Comparison of ENCODE assay signal across 19 mouse cellular contexts in the genomic region with DNA sequence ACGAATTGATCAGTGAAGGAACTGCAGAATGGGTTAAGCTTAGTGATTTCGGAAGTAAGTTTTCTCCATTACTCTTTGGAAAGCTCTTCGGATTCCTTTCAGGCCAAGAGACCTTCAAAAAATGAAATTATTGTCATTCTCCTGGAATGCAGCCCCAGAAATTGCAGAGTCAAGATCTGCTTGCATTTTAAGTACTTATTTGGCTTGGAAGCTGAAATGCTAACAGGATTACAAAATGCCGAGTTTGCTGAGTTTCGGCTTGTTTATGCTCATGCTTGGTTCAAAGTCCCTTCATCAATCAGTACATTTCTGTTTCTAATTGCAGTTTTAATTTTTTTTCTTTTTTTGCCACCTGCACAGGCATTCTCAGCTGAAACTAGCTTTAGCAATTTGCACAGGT.
DNase-seq lines count a peak whose midpoint lies in the region; ATAC-seq and TF ChIP-seq lines count a peak whose summit lies in the region.
"Had no signal": no experiment of that assay in that cellular context is flagged by ENCODE, and none has a peak within 500 bp of the region (broad histone marks: within the 10 kb centered on the region; RNA-seq: fewer than 3 reads in every experiment).

No protein-coding gene starts in this region.

- no peak overlapping the region for H3K9ac ChIP-seq in stomach, postnatal 0 days (ENCODE audit: low read length)
- no peak overlapping the region for H3K9ac ChIP-seq in midbrain, embryonic 13.5 days (replicated peaks)
- H3K9ac ChIP-seq: embryonic facial prominence, embryonic 12.5 days; heart, embryonic 13.5 days; hindbrain, embryonic 15.5 days; intestine, embryonic 15.5 days; neural tube, embryonic 13.5 days; stomach, embryonic 15.5 days had no signal

- H3K27me3 ChIP-seq in spleen, adult 2 months (ENCODE audit: control insufficient read depth, insufficient read depth, low read length), result no peaks in the 10 kb centered on the region
- no peaks in the 10 kb centered on the region for H3K27me3 ChIP-seq in stomach, postnatal 0 days (ENCODE audit: control insufficient read depth, insufficient read depth, low read length)
- H3K27me3 ChIP-seq in midbrain, embryonic 13.5 days, result no peaks in the 10 kb centered on the region
- H3K27me3 ChIP-seq: embryonic facial prominence, embryonic 12.5 days; heart, embryonic 13.5 days; hindbrain, embryonic 15.5 days; intestine, embryonic 15.5 days; neural tube, embryonic 13.5 days; stomach, embryonic 15.5 days had no signal

- no peaks in the 10 kb centered on the region for H3K9me3 ChIP-seq in stomach, postnatal 0 days (ENCODE audit: control insufficient read depth, low read length)
- no peaks in the 10 kb centered on the region for H3K9me3 ChIP-seq in midbrain, embryonic 13.5 days
- H3K9me3 ChIP-seq: embryonic facial prominence, embryonic 12.5 days; hindbrain, embryonic 15.5 days; intestine, embryonic 15.5 days; neural tube, embryonic 13.5 days; stomach, embryonic 15.5 days had no signal

- H3K36me3 ChIP-seq in spleen, adult 2 months (ENCODE audit: control insufficient read depth, insufficient read depth, low read length), result no peaks in the 10 kb centered on the region
- H3K36me3 ChIP-seq in stomach, postnatal 0 days (ENCODE audit: control insufficient read depth, insufficient read depth, low read length), result no peaks in the 10 kb centered on the region
- H3K36me3 ChIP-seq in midbrain, embryonic 13.5 days, result no peaks in the 10 kb centered on the region
- H3K36me3 ChIP-seq: embryonic facial prominence, embryonic 12.5 days; heart, embryonic 13.5 days; hindbrain, embryonic 15.5 days; intestine, embryonic 15.5 days; neural tube, embryonic 13.5 days; stomach, embryonic 15.5 days had no signal

- TF ChIP-seq EP300 in stomach, postnatal 0 days (optimal IDR thresholded peaks at IDR 0.05), result no peak

- DNase-seq in adrenal gland, adult 2 months, result peak; percentile 10
- no peak for DNase-seq in adrenal gland, postnatal 4 days (ENCODE audit: low spot score in 2 of 2)
- peak; percentile 14 to 18 for DNase-seq in heart, postnatal 10 days
- DNase-seq in heart, postnatal 4 days, result no peak
- DNase-seq in spleen, adult 2 months (ENCODE audit: low read depth in 1 of 2, low spot score in 2 of 2), result no peak
- no peak for DNase-seq in spleen, adult 18-20 months
- no peak for DNase-seq in stomach, postnatal 0 days (ENCODE audit: low spot score)
- DNase-seq: cerebellum, adult 9-10 months; heart, postnatal 36 days; midbrain, embryonic 14.5 days had no signal

- intact Hi-C loops in heart, postnatal 10 days (cut with DNase I), result no loop called here

- peak overlapping the region; percentile 29; the same call in 1 of the 2 replicates for H3K27ac ChIP-seq in spleen, adult 2 months (ENCODE audit: insufficient read depth, low read length)
- 0 out of 2 replicates have a peak overlapping the region, but pooled peaks have one; percentile 10 for H3K27ac ChIP-seq in stomach, postnatal 0 days (replicated peaks)
- H3K27ac ChIP-seq in midbrain, embryonic 13.5 days, result no peak overlapping the region
- H3K27ac ChIP-seq: embryonic facial prominence, embryonic 12.5 days; heart, embryonic 13.5 days; hindbrain, embryonic 15.5 days; intestine, embryonic 15.5 days; kidney, postnatal 0 days; neural tube, embryonic 13.5 days; stomach, embryonic 15.5 days had no signal

- no peak for ATAC-seq in stomach, postnatal 0 days (ENCODE audit: low FRiP score, low TSS enrichment)
- no peak for ATAC-seq in midbrain, embryonic 13.5 days
- ATAC-seq: activated CD4-positive, CD25-positive, alpha-beta regulatory T cell, adult 4 months; intestine, embryonic 15.5 days had no signal

- H3K4me2 ChIP-seq in stomach, postnatal 0 days (replicated peaks; ENCODE audit: low read depth), result no peak overlapping the region
- H3K4me2 ChIP-seq in midbrain, embryonic 13.5 days (replicated peaks), result no peak overlapping the region
- H3K4me2 ChIP-seq: embryonic facial prominence, embryonic 12.5 days; heart, embryonic 13.5 days; hindbrain, embryonic 15.5 days; intestine, embryonic 15.5 days; neural tube, embryonic 13.5 days; stomach, embryonic 15.5 days had no signal

- H3K4me3 ChIP-seq in spleen, adult 2 months (ENCODE audit: extremely low read depth, insufficient read depth, insufficient read length), result no peak overlapping the region
- H3K4me3 ChIP-seq in stomach, postnatal 0 days (ENCODE audit: low read depth, low read length), result no peak overlapping the region
- H3K4me3 ChIP-seq in midbrain, embryonic 13.5 days (replicated peaks), result no peak overlapping the region
- H3K4me3 ChIP-seq: embryonic facial prominence, embryonic 12.5 days; heart, embryonic 13.5 days; hindbrain, embryonic 15.5 days; intestine, embryonic 15.5 days; neural tube, embryonic 13.5 days; stomach, embryonic 15.5 days had no signal

- H3K4me1 ChIP-seq in spleen, adult 2 months (ENCODE audit: control insufficient read depth, insufficient read depth, insufficient read length), result peaks cover 2% of the 10 kb centered on the region; the same call in 1 of the 2 replicates
- H3K4me1 ChIP-seq in stomach, postnatal 0 days (replicated peaks; ENCODE audit: control insufficient read depth, insufficient read depth), result no peaks in the 10 kb centered on the region
- no peaks in the 10 kb centered on the region for H3K4me1 ChIP-seq in midbrain, embryonic 13.5 days (replicated peaks)
- H3K4me1 ChIP-seq: embryonic facial prominence, embryonic 12.5 days; heart, embryonic 13.5 days; hindbrain, embryonic 15.5 days; intestine, embryonic 15.5 days; stomach, embryonic 15.5 days had no signal

- TF ChIP-seq POLR2A in spleen, adult 2 months (IDR thresholded peaks at IDR 0.05; ENCODE audit: low read depth, low read length), result no peak

- WGBS in spleen, adult 2 months, result 84% methylated on average over 5 of the region's 5 CpGs
- 58% methylated on average over 5 of the region's 5 CpGs for WGBS in stomach, postnatal 0 days
- WGBS in midbrain, embryonic 13.5 days, result 77% methylated on average over 5 of the region's 5 CpGs

- TF ChIP-seq CTCF in spleen, adult 2 months (IDR thresholded peaks at IDR 0.05; ENCODE audit: extremely low read depth, insufficient read depth, insufficient read length, insufficient replicate concordance), result no peak
- TF ChIP-seq CTCF in stomach, postnatal 0 days (IDR thresholded peaks at IDR 0.05; ENCODE audit: low read depth), result no peak

Comparison
In these comparisons a context has a peak if more than half of its experiments do, and no peak if none do; other contexts are left out.
1. DNase-seq: peak in adrenal gland, adult 2 months (single experiment) and heart, postnatal 10 days (2 of 2); none in adrenal gland, postnatal 4 days (0 of 2), heart, postnatal 4 days (single experiment), spleen, adult 2 months (0 of 2), spleen, adult 18-20 months (0 of 2) and stomach, postnatal 0 days (single experiment).